Comparison of ENCODE assay signal across 9 mouse cellular contexts in the genomic region with DNA sequence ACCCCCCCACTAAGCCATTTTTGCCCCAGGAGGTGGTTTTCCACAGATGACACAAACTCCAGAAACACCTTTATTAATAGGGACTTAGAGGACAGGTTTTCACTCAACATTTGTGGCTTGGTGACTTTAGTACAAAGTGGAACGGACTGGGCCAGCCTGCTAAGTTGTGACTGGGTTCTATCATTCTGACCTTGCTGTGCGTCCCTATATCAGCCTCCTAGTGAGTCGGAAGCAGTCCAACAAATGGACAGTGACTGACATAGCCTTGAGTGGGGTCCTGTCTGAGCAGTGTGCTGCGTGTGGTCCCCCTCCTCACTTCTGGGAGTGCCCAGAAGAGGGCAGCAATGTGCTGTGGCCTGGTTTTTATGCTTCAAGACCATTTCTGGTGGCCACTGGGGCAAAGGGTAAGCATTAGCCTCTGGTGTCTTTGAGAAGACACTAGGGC. TPM values are rescaled to one million over a fixed set of nuclear protein-coding genes. Genes with fewer than 3 reads are reported as not detected.
DNase-seq lines count a peak whose midpoint lies in the region; ATAC-seq and TF ChIP-seq lines count a peak whose summit lies in the region.
"Had no signal": no experiment of that assay in that cellular context is flagged by ENCODE, and none has a peak within 500 bp of the region (broad histone marks: within the 10 kb centered on the region; RNA-seq: fewer than 3 reads in every experiment).

No protein-coding gene starts in this region.

- peak overlapping the region; percentile 73 for H3K9ac ChIP-seq in midbrain, embryonic 12.5 days (replicated peaks)

- peak overlapping the region; percentile 91 for H3K27ac ChIP-seq in limb, embryonic 10.5 days
- H3K27ac ChIP-seq in midbrain, embryonic 12.5 days (replicated peaks): peak overlapping the region; percentile 83
- no peak overlapping the region for H3K27ac ChIP-seq in thymus, adult 2 months (ENCODE audit: control insufficient read depth, insufficient read depth, low read length)

- peak overlapping the region; percentile 80 for H3K4me2 ChIP-seq in midbrain, embryonic 12.5 days (replicated peaks)

- H3K36me3 ChIP-seq in limb, embryonic 10.5 days: peaks cover 44% of the 10 kb centered on the region
- peaks cover 11% of the 10 kb centered on the region for H3K36me3 ChIP-seq in midbrain, embryonic 12.5 days
- H3K36me3 ChIP-seq in thymus, adult 2 months (ENCODE audit: control insufficient read depth, insufficient read depth, low read length): no peaks in the 10 kb centered on the region

- 2% methylated on average over 4 of the region's 4 CpGs for WGBS in limb, embryonic 10.5 days
- 1% methylated on average over 4 of the region's 4 CpGs for WGBS in midbrain, embryonic 12.5 days
- WGBS in thymus, adult 2 months: 9% methylated on average over 4 of the region's 4 CpGs

- TF ChIP-seq POLR2A in thymus, adult 2 months (IDR thresholded peaks at IDR 0.05; ENCODE audit: control insufficient read depth, extremely low read depth, insufficient read depth, low read length, poor library complexity): no peak

- peaks cover 60% of the 10 kb centered on the region for H3K4me1 ChIP-seq in limb, embryonic 10.5 days
- peaks cover 65% of the 10 kb centered on the region for H3K4me1 ChIP-seq in midbrain, embryonic 12.5 days
- peaks cover 23% of the 10 kb centered on the region for H3K4me1 ChIP-seq in thymus, adult 2 months (replicated peaks; ENCODE audit: control insufficient read depth, insufficient read depth, low read length)

- H3K27me3 ChIP-seq in limb, embryonic 10.5 days (ENCODE audit: low read depth, poor library complexity, severe bottlenecking): no peaks in the 10 kb centered on the region
- H3K27me3 ChIP-seq in midbrain, embryonic 12.5 days: no peaks in the 10 kb centered on the region
- H3K27me3 ChIP-seq in thymus, adult 2 months (ENCODE audit: control insufficient read depth, insufficient read depth, low read length): no peaks in the 10 kb centered on the region

- no peaks in the 10 kb centered on the region for H3K9me3 ChIP-seq in limb, embryonic 10.5 days (replicated peaks)
- H3K9me3 ChIP-seq in midbrain, embryonic 12.5 days: no peaks in the 10 kb centered on the region

- H3K4me3 ChIP-seq in limb, embryonic 10.5 days: peak overlapping the region; percentile 89
- peak overlapping the region; percentile 88 for H3K4me3 ChIP-seq in midbrain, embryonic 12.5 days
- no peak overlapping the region; the same call in 1 of the 2 replicates for H3K4me3 ChIP-seq in thymus, adult 2 months (ENCODE audit: control insufficient read depth, insufficient read depth, low read length)

- DNase-seq in layer of hippocampus, adult 11-12 months (ENCODE audit: low spot score): peak; percentile 70
- DNase-seq in layer of hippocampus, adult 18-20 months (ENCODE audit: low spot score in 2 of 2): no peak
- peak; percentile 84 for DNase-seq in R1 (ENCODE audit: low read depth, low spot score)
- peak; percentile 73 for DNase-seq in embryo, embryonic 11.5 days (ENCODE audit: low read depth, low spot score)
- peak; percentile 57 to 75 for DNase-seq in heart, postnatal 14 days
- DNase-seq in limb, embryonic 10.5 days (ENCODE audit: low spot score): peak; percentile 83
- peak; percentile 64 for DNase-seq in thymus, adult 2 months

- ATAC-seq in midbrain, embryonic 12.5 days (ENCODE audit: low FRiP score, low read depth): no peak

- peak; percentile 84; the same call in 1 of the 2 replicates for TF ChIP-seq CTCF in thymus, adult 2 months (IDR thresholded peaks at IDR 0.05; ENCODE audit: borderline replicate concordance, control insufficient read depth, extremely low read depth, insufficient read depth, low read length, poor library complexity)

- intact Hi-C loops in heart, postnatal 14 days (cut with DNase I): loop anchor here (5.0 kb wide), 1 partner anchor 47 kb away; no protein-coding TSS in a partner anchor

RNA-seq across cellular contexts. Expression of a gene that starts 1.3 kb away (rescaled TPM):
- total RNA-seq in layer of hippocampus, adult 18-20 months (2021): 10 to 100 TPM; 79.3 to 84.6 TPM
- total RNA-seq in heart, postnatal 14 days (2021): 10 to 100 TPM; 57.2 to 65.5 TPM
- 125 and 136 TPM in 2 replicates for polyA plus RNA-seq in limb, embryonic 10.5 days (2016; fragmentation: Nextera tagmentation; extraction: Ambion mirVana)
- 92.4 and 94.9 TPM in 2 replicates for polyA plus RNA-seq in midbrain, embryonic 12.5 days (2016; fragmentation: Nextera tagmentation; extraction: Ambion mirVana)
- 339 and 362 TPM in 2 replicates for polyA plus RNA-seq in thymus, adult 2 months (2012; rRNA removed)

RNA-seq across cellular contexts. Expression of a gene that starts 5.0 kb away (rescaled TPM):
- total RNA-seq in layer of hippocampus, adult 18-20 months (2021): 10 to 100 TPM; 69.7 to 75.6 TPM
- under 1 TPM; 0.19 to 0.34 TPM for total RNA-seq in heart, postnatal 14 days (2021)
- polyA plus RNA-seq in limb, embryonic 10.5 days (2016; fragmentation: Nextera tagmentation; extraction: Ambion mirVana): 2.4 and 3.8 TPM in 2 replicates
- 1.9 and 2.2 TPM in 2 replicates for polyA plus RNA-seq in midbrain, embryonic 12.5 days (2016; fragmentation: Nextera tagmentation; extraction: Ambion mirVana)
- 1.6 and 1.9 TPM in 2 replicates for polyA plus RNA-seq in thymus, adult 2 months (2012; rRNA removed)

RNA-seq across cellular contexts. Expression of a gene that starts 20.6 kb away (rescaled TPM):
- total RNA-seq in layer of hippocampus, adult 18-20 months (2021): 10 to 100 TPM; 78.8 to 80.0 TPM
- 10 to 100 TPM; 58.0 to 63.2 TPM for total RNA-seq in heart, postnatal 14 days (2021)
- polyA plus RNA-seq in limb, embryonic 10.5 days (2016; fragmentation: Nextera tagmentation; extraction: Ambion mirVana): 18.9 and 24.7 TPM in 2 replicates
- polyA plus RNA-seq in midbrain, embryonic 12.5 days (2016; fragmentation: Nextera tagmentation; extraction: Ambion mirVana): 25.1 and 27.1 TPM in 2 replicates
- polyA plus RNA-seq in thymus, adult 2 months (2012; rRNA removed): 85.0 and 92.8 TPM in 2 replicates

RNA-seq across cellular contexts. Expression of a gene that starts 40.6 kb away (rescaled TPM):
- 100 to 1,000 TPM; 153 to 157 TPM for total RNA-seq in layer of hippocampus, adult 18-20 months (2021)
- under 1 TPM; 0.10 to 0.43 TPM for total RNA-seq in heart, postnatal 14 days (2021)
- polyA plus RNA-seq in limb, embryonic 10.5 days (2016; fragmentation: Nextera tagmentation; extraction: Ambion mirVana): 1.4 and 3.6 TPM in 2 replicates
- polyA plus RNA-seq in midbrain, embryonic 12.5 days (2016; fragmentation: Nextera tagmentation; extraction: Ambion mirVana): 20.2 and 23.0 TPM in 2 replicates
- polyA plus RNA-seq in thymus, adult 2 months (2012; rRNA removed): 0.15 and 0.20 TPM in 2 replicates
- total RNA-seq: common myeloid progenitor, adult 5-6 weeks had no signal

RNA-seq across cellular contexts. Expression of a gene that starts 50.2 kb away (rescaled TPM):
- total RNA-seq in layer of hippocampus, adult 18-20 months (2021): 10 to 100 TPM; 42.5 to 42.9 TPM
- total RNA-seq in heart, postnatal 14 days (2021): 10 to 100 TPM in 1 of 2 experiments, 1 to 10 TPM in 1; 10.0 to 10.8 TPM
- polyA plus RNA-seq in limb, embryonic 10.5 days (2016; fragmentation: Nextera tagmentation; extraction: Ambion mirVana): 31.6 and 42.2 TPM in 2 replicates
- polyA plus RNA-seq in midbrain, embryonic 12.5 days (2016; fragmentation: Nextera tagmentation; extraction: Ambion mirVana): 37.0 TPM in 2 replicates
- 78.9 and 84.5 TPM in 2 replicates for polyA plus RNA-seq in thymus, adult 2 months (2012; rRNA removed)

Comparison
In these comparisons a context has a peak if more than half of its experiments do, and no peak if none do; other contexts are left out.
1. DNase-seq: peak in layer of hippocampus, adult 11-12 months (single experiment), R1 (single experiment), embryo, embryonic 11.5 days (single experiment), heart, postnatal 14 days (2 of 2), limb, embryonic 10.5 days (single experiment) and thymus, adult 2 months (single experiment); none in layer of hippocampus, adult 18-20 months (0 of 2).